Mouse (Mus musculus) E14TG2a.4 (cell line): ENCODE measurements at regions not wholly inside any gene's neighbourhood (a gene's known extent, or its start where the extent isn't known, plus 50 kb on each side); places are given as distances from the start of the nearest gene placed in this dataset.

ENCODE experiments used
- CTCF ChIP-seq: conservative IDR thresholded peaks from 2 replicates; pipeline ENCODE4 v1.5.1; 2014; ENCODE audit warnings: low read length
- POU5F1 ChIP-seq: IDR thresholded peaks from 2 replicates; pipeline ENCODE4 v1.6.1; 2014; ENCODE audit warnings: low read length, borderline replicate concordance

GRCm38 (mm10) chr3:36291971-36292370 lies 69.9 kb upstream of the Qrfpr start:
- TF ChIP-seq CTCF = no peak
- TF ChIP-seq POU5F1 = no peak
